Mouse (Mus musculus): ENCODE measurements around the gene Nmt1.

DNA sequence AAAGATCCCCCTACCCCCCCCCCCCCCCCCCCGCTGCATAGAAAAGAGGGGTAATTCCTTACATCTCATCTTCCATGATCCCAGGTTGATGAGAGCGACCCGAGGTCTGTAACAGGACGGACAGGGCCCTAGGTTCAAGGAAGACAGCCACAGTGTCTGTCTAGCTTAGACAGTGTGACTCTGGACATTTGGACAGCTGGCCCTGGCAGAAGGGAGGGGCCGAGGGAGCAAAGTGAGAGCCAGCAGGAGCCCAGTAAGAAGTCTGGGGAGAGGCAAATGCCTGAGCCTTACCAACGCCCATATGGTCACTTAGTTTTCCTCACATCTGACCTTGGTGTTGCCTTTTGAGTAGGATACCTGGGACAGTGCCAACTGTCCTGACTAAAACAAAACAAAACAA lies 42.8 kb upstream of the Nmt1 start:
- TF ChIP-seq TAL1 (conservative IDR thresholded peaks at IDR 0.05; ENCODE audit: low read depth, low read length) (no peak), GATA1 (IDR thresholded peaks at IDR 0.05; ENCODE audit: borderline replicate concordance, low read length) (no peak), CTCF (IDR thresholded peaks at IDR 0.05; ENCODE audit: low read depth, low read length) (no peak)

Measured in G1E (cell line).